Mouse (Mus musculus): Measurements from ENCODE around the gene Olfr51. TPM values are rescaled to one million over a fixed set of nuclear protein-coding genes. Genes with fewer than 3 reads are reported as not detected.

The Olfr51 gene
- total RNA-seq (2012; rRNA removed), result not detected in 2 replicates

DNA sequence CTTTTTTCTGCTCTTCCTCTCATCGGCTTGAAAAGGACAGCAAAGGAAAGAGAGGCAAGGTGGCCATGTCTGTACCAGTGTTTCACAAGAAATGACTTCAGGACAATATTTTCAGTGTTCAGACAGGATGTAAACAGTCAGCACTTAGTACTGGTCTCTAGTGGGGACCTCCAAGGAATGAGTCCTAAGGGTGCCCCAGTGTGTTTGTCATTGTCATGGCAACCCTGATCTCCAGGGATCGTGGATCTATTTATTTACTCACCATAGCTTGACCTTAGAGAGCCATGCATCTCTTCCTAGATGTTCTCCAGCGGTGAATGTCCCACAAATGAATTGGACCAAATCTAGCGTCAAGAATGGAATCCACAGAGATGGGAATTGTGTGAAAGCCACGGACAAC is at the start of gene Olfr51:
Gene Olfr51, plus strand, starts transcription at position 301 of the 400 bp plus-strand sequence.
- DNase-seq (ENCODE audit: low read depth, low spot score), result no peak
- Histone ChIP-seq H3K27ac (ENCODE audit: insufficient read depth, low read depth, low read length, poor library complexity, severe bottlenecking) (no peak within 1 kb of the TSS), H3K4me1 (ENCODE audit: control insufficient read depth in 2 of 2, insufficient read depth in 2 of 2, low read length in 2 of 2, poor library complexity in 1 of 2) (no peaks in the 10 kb centered on the region), H3K4me3 (ENCODE audit: insufficient read depth in 1 of 2, low read depth in 1 of 2, low read length in 2 of 2, poor library complexity in 1 of 2, severe bottlenecking in 1 of 2) (no peak within 1 kb of the TSS), H3K9ac (ENCODE audit: insufficient read depth, low read depth, low read length, poor library complexity, severe bottlenecking) (no peak within 1 kb of the TSS), H3K36me3 (ENCODE audit: control insufficient read depth, insufficient read depth, low read length, poor library complexity, severe bottlenecking) (no peaks in the 10 kb centered on the region), H3K9me3 (ENCODE audit: control insufficient read depth, insufficient read depth, low read depth, low read length) (no peaks in the 10 kb centered on the region)
- in situ Hi-C loops (cut with MboI; ENCODE audit: low sequenced_read_pairs in 2 of 2, unreplicated experiment in 2 of 2), result no loop called here
- no peak for TF ChIP-seq MAFK (IDR thresholded peaks at IDR 0.05; ENCODE audit: insufficient read depth, low read depth, low read length)
- TF ChIP-seq CHD2 (IDR thresholded peaks at IDR 0.05; ENCODE audit: low read depth, low read length), result no peak
- no peak for TF ChIP-seq ZNF384 (IDR thresholded peaks at IDR 0.05; ENCODE audit: low read depth, low read length)
- TF ChIP-seq HCFC1 (IDR thresholded peaks at IDR 0.05; ENCODE audit: borderline replicate concordance, insufficient read depth, low read length), result no peak
- no peak for TF ChIP-seq ZC3H11A (IDR thresholded peaks at IDR 0.05; ENCODE audit: borderline replicate concordance, low read depth, low read length)

DNA sequence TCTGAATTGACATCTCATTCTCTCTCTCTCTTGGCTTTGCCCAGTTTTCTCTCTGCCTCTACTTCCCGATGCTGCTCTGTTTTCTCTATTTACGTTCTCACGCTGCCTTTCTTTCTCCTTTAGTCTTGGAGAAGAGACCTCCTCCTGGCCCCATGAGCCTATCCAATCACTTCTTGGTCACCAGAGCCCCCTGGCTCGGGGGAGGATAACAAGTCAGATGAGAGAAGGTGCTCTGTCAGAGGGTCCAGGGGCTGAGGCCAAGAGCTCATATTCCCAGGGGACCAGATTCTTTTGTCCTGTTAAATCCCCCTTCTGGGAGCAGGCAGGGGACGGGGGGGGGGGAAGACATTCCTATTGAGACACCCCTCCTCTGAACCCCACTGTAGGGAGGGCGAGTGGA is 49.7 kb upstream of the Olfr51 start, which contains the start of gene Prop1:
Gene Prop1, minus strand, starts transcription at position 101 of the 400 bp plus-strand sequence.
- H3K4me1 ChIP-seq (ENCODE audit: control insufficient read depth in 2 of 2, insufficient read depth in 2 of 2, low read length in 2 of 2, poor library complexity in 1 of 2), result no peaks in the 10 kb centered on the region
- no peak within 1 kb of the TSS for H3K27ac ChIP-seq (ENCODE audit: insufficient read depth, low read depth, low read length, poor library complexity, severe bottlenecking)
- no peaks in the 10 kb centered on the region for H3K9me3 ChIP-seq (ENCODE audit: control insufficient read depth, insufficient read depth, low read depth, low read length)
- no peak within 1 kb of the TSS for H3K4me3 ChIP-seq (ENCODE audit: insufficient read depth in 1 of 2, low read depth in 1 of 2, low read length in 2 of 2, poor library complexity in 1 of 2, severe bottlenecking in 1 of 2)
- no peak for DNase-seq (ENCODE audit: low read depth, low spot score)
- no peaks in the 10 kb centered on the region for H3K36me3 ChIP-seq (ENCODE audit: control insufficient read depth, insufficient read depth, low read length, poor library complexity, severe bottlenecking)
- TF ChIP-seq MAFK (IDR thresholded peaks at IDR 0.05; ENCODE audit: insufficient read depth, low read depth, low read length), result no peak
- no peak for TF ChIP-seq ZC3H11A (IDR thresholded peaks at IDR 0.05; ENCODE audit: borderline replicate concordance, low read depth, low read length)
- TF ChIP-seq HCFC1 (IDR thresholded peaks at IDR 0.05; ENCODE audit: borderline replicate concordance, insufficient read depth, low read length), result no peak
- no peak for TF ChIP-seq CHD2 (IDR thresholded peaks at IDR 0.05; ENCODE audit: low read depth, low read length)
- TF ChIP-seq ZNF384 (IDR thresholded peaks at IDR 0.05; ENCODE audit: low read depth, low read length), result no peak
- H3K9ac ChIP-seq (ENCODE audit: insufficient read depth, low read depth, low read length, poor library complexity, severe bottlenecking), result no peak within 1 kb of the TSS
- in situ Hi-C loops (cut with MboI; ENCODE audit: low sequenced_read_pairs in 2 of 2, unreplicated experiment in 2 of 2), result no loop called here

DNA sequence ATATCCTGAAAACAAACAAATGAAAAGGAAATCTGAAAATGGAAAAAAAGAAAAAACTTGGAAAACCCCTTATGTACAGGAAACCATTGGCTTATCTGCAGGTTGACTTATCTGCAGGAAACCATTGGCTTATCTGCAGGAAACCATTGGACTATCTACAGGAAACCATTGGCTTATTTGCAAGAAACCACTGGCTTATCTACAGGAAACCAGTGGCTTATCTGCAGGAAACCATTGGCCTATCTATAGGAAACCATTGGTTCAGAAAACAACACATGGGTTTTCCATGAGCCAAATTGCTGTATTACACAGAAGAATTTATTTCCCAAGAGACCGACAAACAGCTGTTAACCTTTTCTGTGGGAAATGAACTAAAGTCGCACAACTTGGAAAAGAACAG is 38.5 kb upstream of the Olfr51 start:
- TF ChIP-seq ZC3H11A (IDR thresholded peaks at IDR 0.05; ENCODE audit: borderline replicate concordance, low read depth, low read length), result no peak
- no peak for TF ChIP-seq HCFC1 (IDR thresholded peaks at IDR 0.05; ENCODE audit: borderline replicate concordance, insufficient read depth, low read length)
- no peak for TF ChIP-seq CHD2 (IDR thresholded peaks at IDR 0.05; ENCODE audit: low read depth, low read length)
- no peak for TF ChIP-seq ZNF384 (IDR thresholded peaks at IDR 0.05; ENCODE audit: low read depth, low read length)
- TF ChIP-seq MAFK (IDR thresholded peaks at IDR 0.05; ENCODE audit: insufficient read depth, low read depth, low read length), result no peak
- H3K27ac ChIP-seq (ENCODE audit: insufficient read depth, low read depth, low read length, poor library complexity, severe bottlenecking), result no peak overlapping the region
- no peaks in the 10 kb centered on the region for H3K36me3 ChIP-seq (ENCODE audit: control insufficient read depth, insufficient read depth, low read length, poor library complexity, severe bottlenecking)
- no peak overlapping the region for H3K4me3 ChIP-seq (ENCODE audit: insufficient read depth in 1 of 2, low read depth in 1 of 2, low read length in 2 of 2, poor library complexity in 1 of 2, severe bottlenecking in 1 of 2)
- no peaks in the 10 kb centered on the region for H3K4me1 ChIP-seq (ENCODE audit: control insufficient read depth in 2 of 2, insufficient read depth in 2 of 2, low read length in 2 of 2, poor library complexity in 1 of 2)
- in situ Hi-C loops (cut with MboI; ENCODE audit: low sequenced_read_pairs in 2 of 2, unreplicated experiment in 2 of 2), result no loop called here
- H3K9me3 ChIP-seq (ENCODE audit: control insufficient read depth, insufficient read depth, low read depth, low read length), result no peaks in the 10 kb centered on the region
- no peak overlapping the region for H3K9ac ChIP-seq (ENCODE audit: insufficient read depth, low read depth, low read length, poor library complexity, severe bottlenecking)
- no peak for DNase-seq (ENCODE audit: low read depth, low spot score)

DNA sequence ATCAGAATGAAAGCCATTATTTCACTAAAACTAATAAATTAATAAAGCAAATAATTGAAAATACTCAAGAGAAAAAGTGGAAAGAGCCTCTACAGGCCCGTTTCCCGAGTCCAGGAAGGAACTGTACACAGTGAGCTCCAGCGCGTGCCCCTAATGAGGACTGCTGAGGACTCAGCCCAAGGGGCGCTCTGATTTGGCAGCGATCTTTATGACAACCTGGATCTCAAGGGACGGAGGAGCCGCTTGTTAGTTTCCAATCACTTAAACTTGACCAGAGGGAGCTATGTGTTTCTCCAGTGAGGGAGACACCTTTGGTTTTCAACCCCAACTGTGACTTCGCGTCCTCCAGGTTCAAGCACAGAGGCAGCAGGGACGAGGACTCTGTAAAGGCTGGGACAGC is 37.2 kb upstream of the Olfr51 start, which contains the start of gene Olfr1378:
Gene Olfr1378, plus strand, starts transcription at position 301 of the 400 bp plus-strand sequence.
- H3K4me3 ChIP-seq (ENCODE audit: insufficient read depth in 1 of 2, low read depth in 1 of 2, low read length in 2 of 2, poor library complexity in 1 of 2, severe bottlenecking in 1 of 2), result no peak within 1 kb of the TSS
- no peak within 1 kb of the TSS for H3K27ac ChIP-seq (ENCODE audit: insufficient read depth, low read depth, low read length, poor library complexity, severe bottlenecking)
- H3K36me3 ChIP-seq (ENCODE audit: control insufficient read depth, insufficient read depth, low read length, poor library complexity, severe bottlenecking), result no peaks in the 10 kb centered on the region
- H3K9ac ChIP-seq (ENCODE audit: insufficient read depth, low read depth, low read length, poor library complexity, severe bottlenecking), result no peak within 1 kb of the TSS
- no peak for TF ChIP-seq CHD2 (IDR thresholded peaks at IDR 0.05; ENCODE audit: low read depth, low read length)
- TF ChIP-seq ZC3H11A (IDR thresholded peaks at IDR 0.05; ENCODE audit: borderline replicate concordance, low read depth, low read length), result no peak
- TF ChIP-seq MAFK (IDR thresholded peaks at IDR 0.05; ENCODE audit: insufficient read depth, low read depth, low read length), result no peak
- no peak for TF ChIP-seq ZNF384 (IDR thresholded peaks at IDR 0.05; ENCODE audit: low read depth, low read length)
- no peak for TF ChIP-seq HCFC1 (IDR thresholded peaks at IDR 0.05; ENCODE audit: borderline replicate concordance, insufficient read depth, low read length)
- H3K9me3 ChIP-seq (ENCODE audit: control insufficient read depth, insufficient read depth, low read depth, low read length), result no peaks in the 10 kb centered on the region
- H3K4me1 ChIP-seq (ENCODE audit: control insufficient read depth in 2 of 2, insufficient read depth in 2 of 2, low read length in 2 of 2, poor library complexity in 1 of 2), result no peaks in the 10 kb centered on the region
- in situ Hi-C loops (cut with MboI; ENCODE audit: low sequenced_read_pairs in 2 of 2, unreplicated experiment in 2 of 2), result no loop called here
- no peak for DNase-seq (ENCODE audit: low read depth, low spot score)

DNA sequence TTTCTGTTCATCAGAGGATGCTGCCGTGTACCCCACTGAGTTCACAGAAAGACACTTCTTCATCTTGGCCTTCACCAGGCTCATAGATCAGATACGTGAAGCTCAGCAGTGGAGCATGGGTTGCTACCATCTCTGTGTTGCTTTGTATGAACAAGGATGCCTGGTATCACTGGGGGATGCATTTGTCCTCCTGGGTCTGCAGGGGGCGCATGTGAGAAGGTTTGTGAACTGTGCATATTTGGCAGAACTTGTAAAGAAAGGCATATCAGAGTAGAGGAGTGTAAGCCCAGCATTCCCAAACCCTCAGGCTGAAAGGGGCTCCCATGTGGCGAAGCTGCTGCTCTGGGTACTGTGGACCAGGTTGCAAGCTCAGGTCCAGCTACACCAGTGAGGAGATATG is 26.2 kb upstream of the Olfr51 start:
- no peak for TF ChIP-seq HCFC1 (IDR thresholded peaks at IDR 0.05; ENCODE audit: borderline replicate concordance, insufficient read depth, low read length)
- TF ChIP-seq CHD2 (IDR thresholded peaks at IDR 0.05; ENCODE audit: low read depth, low read length), result no peak
- no peak for TF ChIP-seq ZC3H11A (IDR thresholded peaks at IDR 0.05; ENCODE audit: borderline replicate concordance, low read depth, low read length)
- no peak for TF ChIP-seq MAFK (IDR thresholded peaks at IDR 0.05; ENCODE audit: insufficient read depth, low read depth, low read length)
- no peak for TF ChIP-seq ZNF384 (IDR thresholded peaks at IDR 0.05; ENCODE audit: low read depth, low read length)
- DNase-seq (ENCODE audit: low read depth, low spot score), result peak; percentile 36
- Histone ChIP-seq H3K9me3 (ENCODE audit: control insufficient read depth, insufficient read depth, low read depth, low read length) (no peaks in the 10 kb centered on the region), H3K9ac (ENCODE audit: insufficient read depth, low read depth, low read length, poor library complexity, severe bottlenecking) (no peak overlapping the region), H3K4me3 (ENCODE audit: insufficient read depth in 1 of 2, low read depth in 1 of 2, low read length in 2 of 2, poor library complexity in 1 of 2, severe bottlenecking in 1 of 2) (no peak overlapping the region), H3K27ac (ENCODE audit: insufficient read depth, low read depth, low read length, poor library complexity, severe bottlenecking) (no peak overlapping the region), H3K4me1 (ENCODE audit: control insufficient read depth in 2 of 2, insufficient read depth in 2 of 2, low read length in 2 of 2, poor library complexity in 1 of 2) (no peaks in the 10 kb centered on the region), H3K36me3 (ENCODE audit: control insufficient read depth, insufficient read depth, low read length, poor library complexity, severe bottlenecking) (no peaks in the 10 kb centered on the region)
- in situ Hi-C loops (cut with MboI; ENCODE audit: low sequenced_read_pairs in 2 of 2, unreplicated experiment in 2 of 2), result no loop called here
